Mouse (Mus musculus) C2C12 (cell line): ENCODE data around the gene Kansl1l. TPM values are rescaled to one million over a fixed set of nuclear protein-coding genes. Genes with fewer than 3 reads are reported as not detected.

Experiments
- H3K27me3 ChIP-seq: one replicate; pipeline ENCODE4 v1.6.1; 2011; ENCODE audit not compliant: control insufficient read depth, insufficient read depth, insufficient read length
- H3K36me3 ChIP-seq: one replicate; pipeline ENCODE4 v1.6.1; 2011; ENCODE audit not compliant: control insufficient read depth, insufficient read depth
- H3K4me3 ChIP-seq: one replicate; pipeline ENCODE4 v1.5.1; 2011; ENCODE audit warnings: mild to moderate bottlenecking, control low read depth; ENCODE audit not compliant: poor library complexity, insufficient read depth, severe bottlenecking
- H3K79me2 ChIP-seq: one replicate; pipeline ENCODE4 v1.6.1; 2011; ENCODE audit not compliant: control insufficient read depth, insufficient read depth
- H3K79me3 ChIP-seq: one replicate; pipeline ENCODE4 v1.6.1; 2011; ENCODE audit warnings: low read depth, control low read depth
- H3ac ChIP-seq: one replicate; pipeline ENCODE3; 2011; ENCODE audit warnings: low read depth; ENCODE audit not compliant: control insufficient read depth, insufficient read length
- CEBPB ChIP-seq: IDR thresholded peaks from one replicate; pipeline ENCODE4 v1.6.1; 2011; ENCODE audit warnings: low read depth, mild to moderate bottlenecking, control low read depth, moderate library complexity
- CTCF ChIP-seq: IDR thresholded peaks from one replicate; pipeline ENCODE4 v1.5.1; 2011; ENCODE audit not compliant: control insufficient read depth, insufficient read depth, insufficient read length
- FOSL1 ChIP-seq: IDR thresholded peaks from one replicate; pipeline ENCODE4 v1.8.0; 2011; ENCODE audit warnings: mild to moderate bottlenecking, low read length; ENCODE audit not compliant: poor library complexity, insufficient read depth, severe bottlenecking
- MAX ChIP-seq: IDR thresholded peaks from one replicate; pipeline ENCODE4 v1.6.1; 2011; ENCODE audit warnings: mild to moderate bottlenecking, control low read depth
- MYOD1 ChIP-seq: IDR thresholded peaks from one replicate; pipeline ENCODE4 v1.6.1; 2011; ENCODE audit warnings: low read depth; ENCODE audit not compliant: control insufficient read depth, insufficient read length
- MYOG ChIP-seq: IDR thresholded peaks from one replicate; pipeline ENCODE4 v1.6.1; 2011; ENCODE audit not compliant: control insufficient read depth, insufficient read length; ENCODE audit errors: extremely low read depth
- USF1 ChIP-seq: IDR thresholded peaks from one replicate; pipeline ENCODE4 v1.6.1; 2011; ENCODE audit warnings: low read depth, mild to moderate bottlenecking, control low read depth, moderate library complexity
- polyA plus RNA-seq: library from polyadenylated mRNA; unstranded; fragments of >200 nt; fragmentation: generic; extraction: Trizol; gene quantifications from one replicate; pipeline ENCODE4 v1.2.1, GENCODE M21; 2012; ENCODE audit warnings: missing spikeins

The Kansl1l gene
- polyA plus RNA-seq, 1 experiment, result 1.9 TPM

DNA sequence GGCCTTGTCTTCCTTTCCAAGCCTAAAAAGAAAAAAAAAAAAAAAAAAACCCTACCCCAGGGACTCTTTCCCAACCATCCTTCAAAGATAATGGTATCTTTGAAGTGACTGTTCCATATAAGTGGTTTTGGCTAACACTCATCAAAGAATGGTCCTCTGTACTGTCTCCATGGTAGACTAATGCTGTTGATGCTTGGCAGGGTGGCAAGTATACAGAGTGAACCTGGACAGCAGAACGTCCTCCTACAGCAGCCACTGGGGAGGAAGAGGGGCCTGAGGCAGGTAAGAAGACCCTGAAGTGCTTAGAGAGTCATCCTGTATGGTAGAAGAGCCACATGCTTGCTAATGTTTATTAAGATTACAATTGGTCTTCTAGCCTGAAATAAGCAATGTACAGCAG, 125.1 kb downstream of the Kansl1l start:
- no peaks in the 10 kb centered on the region for H3K79me2 ChIP-seq
- H3K4me3 ChIP-seq, result no peak overlapping the region
- no peaks in the 10 kb centered on the region for H3K36me3 ChIP-seq
- H3ac ChIP-seq, result no peak overlapping the region
- TF ChIP-seq CEBPB (no peak), USF1 (no peak)
- no peaks in the 10 kb centered on the region for H3K79me3 ChIP-seq
- H3K27me3 ChIP-seq, result no peaks in the 10 kb centered on the region

DNA sequence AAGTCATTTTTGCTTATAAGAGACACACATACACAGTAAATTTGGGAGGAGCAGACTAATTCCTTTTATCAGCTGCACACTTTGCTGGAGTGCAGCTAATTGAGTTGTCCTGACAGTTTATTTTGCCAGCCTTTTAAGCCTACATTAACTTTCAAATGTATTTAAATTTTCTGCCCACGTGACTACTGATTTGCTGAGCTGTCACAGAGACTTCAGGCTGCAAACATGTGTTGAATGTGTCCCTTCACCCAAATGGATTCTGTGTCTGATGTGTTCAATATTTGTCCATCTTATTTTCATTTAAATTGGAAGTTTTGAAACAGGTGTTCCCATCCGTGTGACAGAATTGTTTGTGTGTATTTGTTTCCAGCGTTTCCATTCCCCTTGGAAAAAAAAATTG, 125.6 kb downstream of the Kansl1l start:
- H3K79me2 ChIP-seq, result no peaks in the 10 kb centered on the region
- H3K4me3 ChIP-seq, result no peak overlapping the region
- no peaks in the 10 kb centered on the region for H3K36me3 ChIP-seq
- no peaks in the 10 kb centered on the region for H3K79me3 ChIP-seq
- H3K27me3 ChIP-seq, result no peaks in the 10 kb centered on the region
- TF ChIP-seq MYOG (no peak), USF1 (peak; percentile 9), MYOD1 (no peak)
- H3ac ChIP-seq, result no peak overlapping the region

DNA sequence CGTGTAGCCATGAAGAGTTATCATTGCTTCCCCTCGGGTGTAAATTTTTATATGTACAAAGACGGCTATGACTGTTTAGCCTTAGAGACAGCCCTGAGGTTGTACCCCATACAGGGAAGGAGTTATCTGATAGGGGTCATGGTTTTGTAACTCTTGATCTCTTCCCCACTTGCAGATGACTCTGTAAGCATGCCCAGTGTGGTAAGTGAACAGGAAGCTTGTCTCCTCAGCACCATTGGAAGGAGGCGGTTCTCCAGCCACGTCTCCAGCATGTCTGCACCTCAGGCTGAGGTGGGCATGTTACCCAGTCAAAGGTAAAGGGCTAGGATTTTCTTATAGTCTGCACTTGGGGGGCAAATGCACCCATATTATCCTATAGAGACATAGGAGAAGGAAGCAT, 134.4 kb downstream of the Kansl1l start:
- Histone ChIP-seq H3K79me2 (no peaks in the 10 kb centered on the region), H3K36me3 (no peaks in the 10 kb centered on the region), H3K4me3 (no peak overlapping the region), H3ac (no peak overlapping the region), H3K79me3 (no peaks in the 10 kb centered on the region), H3K27me3 (no peaks in the 10 kb centered on the region)
- TF ChIP-seq USF1 (no peak), MYOG (no peak), MYOD1 (no peak), FOSL1 (no peak), MAX (no peak), CTCF (no peak), CEBPB (no peak)

DNA sequence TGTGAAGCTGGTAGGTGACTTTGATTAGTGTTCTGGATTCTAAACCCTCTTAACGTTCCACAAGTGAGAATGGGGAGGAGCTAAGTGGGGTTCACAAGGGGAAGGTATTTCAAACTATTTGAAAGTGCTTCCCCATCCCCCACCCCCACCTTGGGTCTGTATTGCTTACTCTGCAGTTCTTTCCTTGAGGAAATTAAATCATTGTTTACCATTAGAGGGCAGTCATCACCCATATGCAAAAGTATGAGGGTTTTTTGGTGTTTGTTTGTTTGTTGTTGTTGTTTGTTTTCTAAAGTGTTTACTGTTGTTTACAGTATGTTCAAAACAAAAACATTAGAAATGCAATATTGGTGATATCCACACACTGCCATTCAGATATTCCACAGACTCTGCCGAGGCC, 138.7 kb downstream of the Kansl1l start:
- Histone ChIP-seq H3ac (no peak overlapping the region), H3K4me3 (no peak overlapping the region), H3K27me3 (peaks cover 10% of the 10 kb centered on the region), H3K79me2 (no peaks in the 10 kb centered on the region), H3K79me3 (no peaks in the 10 kb centered on the region), H3K36me3 (no peaks in the 10 kb centered on the region)
- TF ChIP-seq CEBPB, result no peak
- TF ChIP-seq USF1, result no peak
- TF ChIP-seq FOSL1, result no peak
- no peak for TF ChIP-seq CTCF
- no peak for TF ChIP-seq MYOD1
- TF ChIP-seq MYOG, result no peak
- no peak for TF ChIP-seq MAX

- Histone ChIP-seq H3K79me3 (no peaks in the 10 kb centered on the region), H3K4me3 (no peak overlapping the region), H3K36me3 (no peaks in the 10 kb centered on the region), H3K27me3 (peaks cover 10% of the 10 kb centered on the region), H3K79me2 (no peaks in the 10 kb centered on the region), H3ac (no peak overlapping the region)
- TF ChIP-seq MAX (no peak), MYOD1 (no peak), FOSL1 (no peak), USF1 (no peak)
These were observed 139.4 kb downstream of the Kansl1l start for GRCm38 (mm10) chr1:66677928-66678327.

GRCm38 (mm10) chr1:66672812-66673211, 144.6 kb downstream of the Kansl1l start:
- TF ChIP-seq MYOD1 (no peak), MYOG (no peak), CTCF (no peak), MAX (no peak), FOSL1 (no peak), CEBPB (no peak), USF1 (no peak)
- H3ac ChIP-seq, result no peak overlapping the region
- no peaks in the 10 kb centered on the region for H3K36me3 ChIP-seq
- no peaks in the 10 kb centered on the region for H3K79me2 ChIP-seq
- H3K27me3 ChIP-seq, result peaks cover 23% of the 10 kb centered on the region
- H3K79me3 ChIP-seq, result no peaks in the 10 kb centered on the region
- no peak overlapping the region for H3K4me3 ChIP-seq
